Mouse (Mus musculus): Measurements from ENCODE around the gene 3110001I22Rik.

The 3110001I22Rik gene

DNA sequence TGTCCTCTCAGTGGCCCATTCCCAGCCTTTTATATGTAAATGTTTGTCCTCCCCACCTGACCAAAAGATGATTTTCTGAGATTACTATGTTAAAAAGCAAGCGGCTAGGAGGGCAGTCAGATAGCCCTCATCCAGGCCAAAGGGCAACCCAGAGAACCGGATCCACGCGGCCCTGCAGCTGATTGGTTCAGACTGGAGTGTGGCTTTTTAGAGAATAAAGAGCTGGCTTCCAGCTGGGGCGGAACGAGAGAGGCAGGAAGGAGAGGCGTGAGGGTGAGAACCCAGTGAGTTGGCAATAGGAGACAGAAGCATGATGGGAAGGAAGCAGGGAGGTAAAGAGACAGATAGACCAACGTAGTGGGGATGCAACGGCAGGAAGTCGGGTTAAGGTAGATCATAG lies 51.2 kb downstream of the 3110001I22Rik start:
- DNase-seq (ENCODE audit: low spot score) = no peak

DNA sequence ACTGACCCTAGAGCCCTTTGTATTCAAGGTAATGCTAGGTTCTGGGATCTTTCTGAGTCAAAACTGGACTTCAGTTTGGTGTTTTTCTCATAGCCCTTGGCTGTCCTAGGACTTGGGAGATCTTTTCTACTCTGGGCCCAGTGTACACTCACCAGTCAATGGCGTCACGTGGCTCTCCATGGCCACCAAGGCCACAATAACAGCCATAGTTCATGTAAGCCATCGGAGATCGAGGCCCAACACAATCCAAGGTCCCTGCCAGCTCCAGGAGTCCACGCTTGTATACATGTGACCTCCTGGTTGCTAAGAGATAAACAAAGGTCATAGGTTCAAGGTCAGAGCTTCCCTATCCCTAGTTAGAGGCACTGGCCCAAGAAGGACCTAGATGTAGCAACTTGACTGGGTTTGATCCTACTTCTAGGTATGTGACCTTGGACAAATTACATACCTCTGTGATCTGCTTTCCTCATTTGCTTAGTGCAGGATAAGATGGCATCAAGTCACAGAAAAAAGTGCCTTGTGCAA lies 56.1 kb downstream of the 3110001I22Rik start:
- no peak for DNase-seq (ENCODE audit: low spot score)

Measured in yolk sac, embryonic 10.5 days (tissue).